Mouse (Mus musculus) small intestine, adult 2 months (tissue): Measurements from ENCODE around the gene Nck2.

Experiments used
- CTCF ChIP-seq: fragments of 200-500 bp; IDR thresholded peaks from 2 replicates; pipeline ENCODE4 v1.5.1; 2012; ENCODE audit warnings: low read depth, mild to moderate bottlenecking, control low read depth, inconsistent platforms, low read length, moderate library complexity, mixed read lengths; ENCODE audit not compliant: insufficient replicate concordance, insufficient read length; ENCODE audit errors: extremely low read depth
- POLR2A ChIP-seq: fragments of 200-500 bp; IDR thresholded peaks from 2 replicates; pipeline ENCODE4 v1.6.1; 2012; ENCODE audit warnings: low read depth, mild to moderate bottlenecking, control low read depth, inconsistent platforms, low read length, moderate library complexity

GRCm38 (mm10) chr1:43520216-43520988 is 76.0 kb downstream of the Nck2 start:
- TF ChIP-seq CTCF (no peak), POLR2A (no peak)
